Comparison of ENCODE assay signal across 22 mouse cellular contexts in the genomic region with DNA sequence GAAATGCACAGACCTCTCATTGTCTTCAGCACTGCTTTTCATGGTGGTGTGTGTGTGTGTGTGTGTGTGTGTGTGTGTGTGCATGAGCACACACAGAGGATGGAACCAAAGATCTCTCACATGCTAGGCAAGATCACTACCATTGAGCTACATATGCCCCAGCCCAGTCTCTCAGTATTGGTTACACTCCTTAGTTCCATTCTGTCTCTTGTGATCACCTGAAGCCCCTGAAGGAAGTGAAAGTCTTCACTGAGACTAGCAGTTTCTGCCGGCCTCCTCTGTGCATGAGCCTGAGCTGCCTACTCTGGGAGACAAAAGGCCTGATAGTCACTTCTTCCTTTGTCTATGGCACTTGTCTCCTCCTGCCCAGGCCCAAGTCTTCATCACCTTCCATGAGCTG. TPM values are rescaled to one million over a fixed set of nuclear protein-coding genes. Genes with fewer than 3 reads are reported as not detected.
A peak's percentile ranks its signal among the peaks of the same experiment; 100 is the strongest.
DNase-seq lines count a peak whose midpoint lies in the region; ATAC-seq and TF ChIP-seq lines count a peak whose summit lies in the region.
"Had no signal": no experiment of that assay in that cellular context is flagged by ENCODE, and none has a peak within 500 bp of the region (broad histone marks: within the 10 kb centered on the region; RNA-seq: fewer than 3 reads in every experiment).

No protein-coding gene starts in this region.

- TF ChIP-seq POLR2A in spleen, adult 2 months (IDR thresholded peaks at IDR 0.05; ENCODE audit: low read depth, low read length), result no peak
- no peak for TF ChIP-seq POLR2A in CH12.LX (IDR thresholded peaks at IDR 0.05; ENCODE audit: low read depth, low read length)

- peak overlapping the region; percentile 48 for H3K4me2 ChIP-seq in CH12.LX (ENCODE audit: insufficient read depth, low read depth, poor library complexity, severe bottlenecking)
- no peak overlapping the region for H3K4me2 ChIP-seq in forebrain, postnatal 0 days (ENCODE audit: low read depth)
- H3K4me2 ChIP-seq: embryonic facial prominence, embryonic 12.5 days; forebrain, embryonic 13.5 days; forebrain, embryonic 15.5 days had no signal

- no peaks in the 10 kb centered on the region for H3K9me3 ChIP-seq in CH12.LX (replicated peaks; ENCODE audit: low read length)
- H3K9me3 ChIP-seq in forebrain, postnatal 0 days (ENCODE audit: low read length), result no peaks in the 10 kb centered on the region
- H3K9me3 ChIP-seq: embryonic facial prominence, embryonic 10.5 days; embryonic facial prominence, embryonic 12.5 days; forebrain, embryonic 13.5 days; forebrain, embryonic 15.5 days had no signal

- 29% methylated on average over 1 of the region's 1 CpGs for WGBS in spleen, adult 2 months
- WGBS in forebrain, postnatal 0 days, result 32% methylated on average over 1 of the region's 1 CpGs

- ATAC-seq in forebrain, postnatal 0 days, result no peak; the same call in 1 of the 2 replicates
- ATAC-seq: CD4-positive, CD25-positive, alpha-beta regulatory T cell, adult 4 months; forebrain, embryonic 13.5 days; forebrain, embryonic 15.5 days had no signal

- 0 out of 2 replicates have a peak overlapping the region, but pooled peaks have one; percentile 2 for H3K9ac ChIP-seq in CH12.LX (ENCODE audit: insufficient read depth, low read depth)
- no peak overlapping the region for H3K9ac ChIP-seq in forebrain, postnatal 0 days
- H3K9ac ChIP-seq: embryonic facial prominence, embryonic 12.5 days; forebrain, embryonic 13.5 days; forebrain, embryonic 15.5 days had no signal

- H3K4me3 ChIP-seq in spleen, adult 2 months (ENCODE audit: extremely low read depth, insufficient read depth, insufficient read length), result no peak overlapping the region
- no peak overlapping the region for H3K4me3 ChIP-seq in CH12.LX (replicated peaks in 1 of 3; ENCODE audit: low read depth in 2 of 3, low read length in 2 of 3, poor library complexity in 1 of 3)
- H3K4me3 ChIP-seq in forebrain, postnatal 0 days (ENCODE audit: low read depth, low read length), result no peak overlapping the region
- H3K4me3 ChIP-seq: embryonic facial prominence, embryonic 10.5 days; embryonic facial prominence, embryonic 12.5 days; forebrain, embryonic 13.5 days; forebrain, embryonic 15.5 days had no signal

- H3K27me3 ChIP-seq in spleen, adult 2 months (ENCODE audit: control insufficient read depth, insufficient read depth, low read length), result no peaks in the 10 kb centered on the region
- no peaks in the 10 kb centered on the region for H3K27me3 ChIP-seq in CH12.LX (replicated peaks)
- H3K27me3 ChIP-seq in splenic B cell, adult 2 months (ENCODE audit: control insufficient read depth, insufficient read depth, low read length, poor library complexity, severe bottlenecking), result no peaks in the 10 kb centered on the region
- no peaks in the 10 kb centered on the region for H3K27me3 ChIP-seq in forebrain, postnatal 0 days (ENCODE audit: insufficient read depth, low read length)
- H3K27me3 ChIP-seq: embryonic facial prominence, embryonic 12.5 days; forebrain, embryonic 13.5 days; forebrain, embryonic 15.5 days had no signal

- peak; percentile 97 for TF ChIP-seq EP300 in CH12.LX (IDR thresholded peaks at IDR 0.05; ENCODE audit: low read length)

- TF ChIP-seq RAD21 in CH12.LX (IDR thresholded peaks at IDR 0.05; ENCODE audit: low read depth, low read length), result no peak

- peak; percentile 50 to 58 for DNase-seq in spleen, adult 2 months (ENCODE audit: low read depth in 1 of 2, low spot score in 2 of 2)
- DNase-seq in spleen, adult 18-20 months, result no peak
- DNase-seq in A20 (ENCODE audit: low read depth, low spot score) (peak; percentile 85), CH12.LX (ENCODE audit: extremely low read depth) (peak; percentile 86)
- peak; percentile 86 for DNase-seq in splenic B cell, adult 2 months (ENCODE audit: low read depth, low spot score)
- DNase-seq in forebrain, postnatal 0 days, result no peak
- DNase-seq in cerebellum, postnatal 4 days (ENCODE audit: low spot score in 2 of 2), result no peak
- DNase-seq: adrenal gland, adult 2 months; adrenal gland, postnatal 10 days; adrenal gland, postnatal 25 days; cerebellum, adult 11 months; cerebellum, adult 18-20 months; cerebellum, adult 8-10 months; cerebellum, adult 9-11 months; cerebellum, postnatal 14 days; cerebellum, postnatal 36 days had no signal

- in situ Hi-C loops in CH12.LX (cut with MboI; ENCODE audit: low pct_ligation_motif_present, low pct_unique_long_range_greater_than_20kb, low sequenced_read_pairs), result no loop called here

- dilution Hi-C loops in CH12.LX (cut with MboI; ENCODE audit: extremely low pct_ligation_motif_present, extremely low pct_unique_long_range_greater_than_20kb, low sequenced_read_pairs), result no loop called here

- peaks cover 34% of the 10 kb centered on the region; the same call in 1 of the 2 replicates for H3K4me1 ChIP-seq in spleen, adult 2 months (ENCODE audit: control insufficient read depth, insufficient read depth, insufficient read length)
- peaks cover 38 to 78% of the 10 kb centered on the region in 2 experiments for H3K4me1 ChIP-seq in CH12.LX (ENCODE audit: control insufficient read depth in 1 of 2, insufficient read depth in 2 of 2)
- H3K4me1 ChIP-seq in forebrain, postnatal 0 days (ENCODE audit: insufficient read depth), result no peaks in the 10 kb centered on the region
- H3K4me1 ChIP-seq: embryonic facial prominence, embryonic 10.5 days; embryonic facial prominence, embryonic 12.5 days; forebrain, embryonic 13.5 days; forebrain, embryonic 15.5 days had no signal

- no peak for TF ChIP-seq CTCF in spleen, adult 2 months (IDR thresholded peaks at IDR 0.05; ENCODE audit: extremely low read depth, insufficient read depth, insufficient read length, insufficient replicate concordance)
- no peak for TF ChIP-seq CTCF in CH12.LX (conservative IDR thresholded peaks at IDR 0.05 in 1 of 2, IDR thresholded peaks at IDR 0.05 in 1 of 2; ENCODE audit: low read depth in 2 of 2, low read length in 2 of 2)
- no peak for TF ChIP-seq CTCF in forebrain, postnatal 0 days (IDR thresholded peaks at IDR 0.05; ENCODE audit: low read depth)

- peak overlapping the region; percentile 79 for H3K27ac ChIP-seq in spleen, adult 2 months (ENCODE audit: insufficient read depth, low read length)
- H3K27ac ChIP-seq in CH12.LX (ENCODE audit: insufficient read depth, low read depth), result peak overlapping the region; percentile 79
- H3K27ac ChIP-seq in forebrain, postnatal 0 days (ENCODE audit: low read depth, low read length), result no peak overlapping the region
- H3K27ac ChIP-seq: embryonic facial prominence, embryonic 10.5 days; embryonic facial prominence, embryonic 12.5 days; forebrain, embryonic 13.5 days; forebrain, embryonic 15.5 days had no signal

- H3K79me2 ChIP-seq in CH12.LX (replicated peaks; ENCODE audit: control insufficient read depth, extremely low read depth, insufficient read depth, poor library complexity, severe bottlenecking), result no peaks in the 10 kb centered on the region

- peaks cover 40% of the 10 kb centered on the region for H3K36me3 ChIP-seq in spleen, adult 2 months (ENCODE audit: control insufficient read depth, insufficient read depth, low read length)
- H3K36me3 ChIP-seq in CH12.LX (replicated peaks in 1 of 2; ENCODE audit: control insufficient read depth in 1 of 2, insufficient read depth in 1 of 2, low read length in 1 of 2), result peaks cover 22 to 80% of the 10 kb centered on the region in 2 experiments
- H3K36me3 ChIP-seq in splenic B cell, adult 2 months (ENCODE audit: control insufficient read depth, insufficient read depth, low read length, poor library complexity, severe bottlenecking), result peaks cover 32% of the 10 kb centered on the region
- H3K36me3 ChIP-seq in forebrain, postnatal 0 days (ENCODE audit: insufficient read depth), result no peaks in the 10 kb centered on the region
- H3K36me3 ChIP-seq: embryonic facial prominence, embryonic 10.5 days; embryonic facial prominence, embryonic 12.5 days; forebrain, embryonic 15.5 days had no signal

TF ChIP-seq in CH12.LX, 34 proteins besides CTCF, POLR2A, EP300 and RAD21 (continues in another document):
- TF ChIP-seq GABPA (IDR thresholded peaks at IDR 0.05; ENCODE audit: insufficient replicate concordance, low read depth, low read length), result no peak
- TF ChIP-seq E2F4 (IDR thresholded peaks at IDR 0.05; ENCODE audit: insufficient replicate concordance, low read depth, low read length), result no peak
- TF ChIP-seq JUN (IDR thresholded peaks at IDR 0.05; ENCODE audit: insufficient read depth, low read depth, low read length), result peak; percentile 39; the same call in 1 of the 2 replicates
- TF ChIP-seq USF2 (conservative IDR thresholded peaks at IDR 0.05; ENCODE audit: low read depth, low read length), result no peak
- TF ChIP-seq RCOR1 (conservative IDR thresholded peaks at IDR 0.05; ENCODE audit: low read depth, low read length), result peak; percentile 81; the same call in 1 of the 2 replicates
- TF ChIP-seq CHD1 (IDR thresholded peaks at IDR 0.05; ENCODE audit: low read depth, low read length), result no peak; the same call in 1 of the 2 replicates

RNA-seq across cellular contexts. Expression of a gene that starts 19.3 kb away (rescaled TPM):
- polyA plus RNA-seq in spleen, adult 2 months (2012; rRNA removed), result 82.2 and 98.8 TPM in 2 replicates
- total RNA-seq in CH12.LX (2012; rRNA removed) (32.7 and 39.8 TPM in 2 replicates), CH12.LX (2014; rRNA removed) (38.8 and 39.1 TPM in 2 replicates)
- polyA plus RNA-seq in CH12.LX (2012; ENCODE audit: insufficient read length, low read depth), result 62.3 and 69.6 TPM in 2 replicates
- not detected in 2 replicates for total RNA-seq in forebrain, postnatal 0 days (2014; rRNA removed)
- 0.06 and 0.10 TPM in 2 replicates for polyA plus RNA-seq in forebrain, postnatal 0 days (2015; fragmentation: Nextera tagmentation; extraction: Ambion mirVana)
- total RNA-seq: MEL had no signal

RNA-seq across cellular contexts. Expression of a gene that starts 43.7 kb away (rescaled TPM):
- polyA plus RNA-seq in spleen, adult 2 months (2012; rRNA removed), result 40.8 and 55.1 TPM in 2 replicates
- total RNA-seq in CH12.LX (2012; rRNA removed) (13.7 and 14.1 TPM in 2 replicates), CH12.LX (2014; rRNA removed) (10.0 and 11.3 TPM in 2 replicates)
- 18.6 and 19.6 TPM in 2 replicates for polyA plus RNA-seq in CH12.LX (2012; ENCODE audit: insufficient read length, low read depth)
- total RNA-seq in forebrain, postnatal 0 days (2014; rRNA removed), result 23.9 and 24.6 TPM in 2 replicates
- 16.1 and 16.2 TPM in 2 replicates for polyA plus RNA-seq in forebrain, postnatal 0 days (2015; fragmentation: Nextera tagmentation; extraction: Ambion mirVana)

RNA-seq across cellular contexts. Expression of a gene that starts 46.0 kb away (rescaled TPM):
- polyA plus RNA-seq in spleen, adult 2 months (2012; rRNA removed), result 8.2 and 10.0 TPM in 2 replicates
- total RNA-seq in CH12.LX (2012; rRNA removed), result 24.2 and 26.2 TPM in 2 replicates
- 19.3 and 20.0 TPM in 2 replicates for total RNA-seq in CH12.LX (2014; rRNA removed)
- polyA plus RNA-seq in CH12.LX (2012; ENCODE audit: insufficient read length, low read depth), result 18.5 and 20.5 TPM in 2 replicates
- total RNA-seq in forebrain, postnatal 0 days (2014; rRNA removed), result 43.5 and 52.3 TPM in 2 replicates
- 47.6 and 65.8 TPM in 2 replicates for polyA plus RNA-seq in forebrain, postnatal 0 days (2015; fragmentation: Nextera tagmentation; extraction: Ambion mirVana)

RNA-seq across cellular contexts. Expression of a gene that starts 52.0 kb away (rescaled TPM):
- 0.29 and 0.32 TPM in 2 replicates for polyA plus RNA-seq in spleen, adult 2 months (2012; rRNA removed)
- 0.63 and 0.68 TPM in 2 replicates for total RNA-seq in CH12.LX (2012; rRNA removed)
- total RNA-seq in CH12.LX (2014; rRNA removed), result 0.18 TPM in 1 of 2 replicates, not detected in the other
- 1.7 and 1.8 TPM in 2 replicates for polyA plus RNA-seq in CH12.LX (2012; ENCODE audit: insufficient read length, low read depth)
- 61.9 and 78.1 TPM in 2 replicates for total RNA-seq in forebrain, postnatal 0 days (2014; rRNA removed)
- polyA plus RNA-seq in forebrain, postnatal 0 days (2015; fragmentation: Nextera tagmentation; extraction: Ambion mirVana), result 37.6 and 46.3 TPM in 2 replicates

Comparison
In these comparisons a context has a peak if more than half of its experiments do, and no peak if none do; other contexts are left out.
1. DNase-seq: peak in spleen, adult 2 months (2 of 2), A20 (single experiment), CH12.LX (single experiment) and splenic B cell, adult 2 months (single experiment); none in spleen, adult 18-20 months (0 of 2), forebrain, postnatal 0 days (single experiment) and cerebellum, postnatal 4 days (0 of 2).
2. RNA of a gene that starts 19.3 kb away (polyA plus RNA-seq): 82.2 to 98.8 TPM in spleen, adult 2 months and 62.3 to 69.6 TPM in CH12.LX; 0.06 to 0.10 TPM in forebrain, postnatal 0 days; every median in the first group is over 10 times any median in the second.